Mouse (Mus musculus) midbrain, postnatal 0 days (tissue): Measurements from ENCODE around the gene Tssc4. TPM values are rescaled to one million over a fixed set of nuclear protein-coding genes. Genes with fewer than 3 reads are reported as not detected.

Experiments used
- ATAC-seq: fragments of 200-750 bp; cut with Nextera tagmentation; 2 replicates; pipeline ENCODE4 v1.8.0; 2017; ENCODE audit warnings: moderate number of reproducible peaks, mild to moderate bottlenecking, moderate TSS enrichment, moderate library complexity; ENCODE audit not compliant: low FRiP score
- DNase-seq: peaks from one replicate; pipeline ENCODE4 v3.0.0-alpha.2; 2015; ENCODE audit warnings: low spot score
- H3K27ac ChIP-seq: fragments of 300-500 bp; sonication (generic); 2 replicates; pipeline ENCODE4 v1.5.1; 2014; ENCODE audit warnings: low read depth, mild to moderate bottlenecking, low read length, mixed read lengths
- H3K27me3 ChIP-seq: fragments of 300-500 bp; sonication (generic); 2 replicates; pipeline ENCODE4 v1.6.1; 2014; ENCODE audit warnings: low read length, control low read depth, mixed read lengths; ENCODE audit not compliant: insufficient read depth
- H3K36me3 ChIP-seq: fragments of 300-500 bp; sonication (generic); 2 replicates; pipeline ENCODE4 v1.6.1; 2014; ENCODE audit warnings: low read length, control low read depth, mixed read lengths; ENCODE audit not compliant: insufficient read depth
- H3K4me1 ChIP-seq: fragments of 300-500 bp; sonication (generic); 2 replicates; pipeline ENCODE4 v1.6.1; 2014; ENCODE audit warnings: mild to moderate bottlenecking, control low read depth, antibody characterized with exemption, low read length, mixed read lengths; ENCODE audit not compliant: insufficient read depth
- H3K4me2 ChIP-seq: fragments of 300-500 bp; sonication (generic); 2 replicates; pipeline ENCODE4 v1.6.1; 2014; ENCODE audit warnings: low read depth, mild to moderate bottlenecking, low read length, mixed read lengths; ENCODE audit not compliant: poor library complexity, severe bottlenecking
- H3K4me3 ChIP-seq: fragments of 300-500 bp; sonication (generic); 2 replicates; pipeline ENCODE4 v1.5.1; 2014; ENCODE audit warnings: low read depth, mild to moderate bottlenecking, low read length, moderate library complexity
- H3K9ac ChIP-seq: fragments of 300-500 bp; sonication (generic); replicated peaks from 2 replicates; pipeline ENCODE4 v1.6.1; 2014; ENCODE audit warnings: mild to moderate bottlenecking, low read length, moderate library complexity, mixed read lengths; ENCODE audit not compliant: poor library complexity, severe bottlenecking
- H3K9me3 ChIP-seq: fragments of 300-500 bp; sonication (generic); 2 replicates; pipeline ENCODE4 v1.6.1; 2016; ENCODE audit warnings: low read length, control low read depth
- CTCF ChIP-seq: IDR thresholded peaks from 2 replicates; pipeline ENCODE4 v1.5.1; 2016; ENCODE audit warnings: antibody characterized with exemption, mild to moderate bottlenecking
- WGBS: fragments of 180-500 bp; shearing (Covaris S2); extraction: QIAGEN DNeasy Blood & Tissue Kit; methylation state at CpG from one replicate; pipeline ENCODE4 v1.1.7; 2014; 5-methylcytosine and 5-hydroxymethylcytosine counted together
- polyA plus RNA-seq: library from polyadenylated mRNA; unstranded; fragments of >200 nt; fragmentation: Nextera tagmentation; extraction: Ambion mirVana; gene quantifications from 2 replicates; pipeline ENCODE4 v1.2.1, GENCODE M21; 2015
- total RNA-seq: library from RNA; depleted of rRNA; stranded (reverse); fragments of >200 nt; gene quantifications from 2 replicates; pipeline ENCODE4 v1.2.3, GENCODE M21; 2014; rRNA removed

Tssc4 gene
- total and polyA plus RNA-seq, 2 experiments from 2014 or later = 92.4 to 103 TPM

DNA sequence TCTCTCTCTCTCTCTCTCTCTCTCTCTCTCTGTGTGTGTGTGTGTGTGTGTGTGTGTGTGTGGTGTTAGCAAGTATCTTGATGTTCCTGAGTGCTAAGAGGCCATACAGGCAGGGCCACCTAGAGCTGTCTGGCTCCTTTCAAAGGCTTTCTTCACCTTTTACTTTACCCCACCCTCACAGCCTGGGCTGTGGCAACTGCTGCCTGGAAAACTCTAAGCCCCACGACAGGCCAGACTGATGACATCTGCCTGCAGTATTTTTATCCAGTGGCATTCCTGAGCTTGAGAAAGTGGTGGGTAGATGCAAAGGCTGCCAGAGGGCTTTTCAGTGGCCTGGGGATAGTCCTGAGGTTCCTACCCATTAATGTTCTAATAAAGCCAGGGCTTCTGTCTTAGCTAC is 43.3 kb downstream of the Tssc4 start:
- no peak for ATAC-seq
- no peak overlapping the region for H3K4me2 ChIP-seq
- H3K36me3 ChIP-seq = no peaks in the 10 kb centered on the region
- H3K9ac ChIP-seq = no peak overlapping the region
- no peak overlapping the region for H3K4me3 ChIP-seq
- H3K9me3 ChIP-seq = no peaks in the 10 kb centered on the region
- DNase-seq = no peak
- no peak overlapping the region for H3K27ac ChIP-seq
- peaks cover under 1% of the 10 kb centered on the region; the same call in 1 of the 2 replicates for H3K4me1 ChIP-seq
- H3K27me3 ChIP-seq = peaks cover 19% of the 10 kb centered on the region
- WGBS = 40% methylated on average over 1 of the region's 1 CpGs
- no peak for TF ChIP-seq CTCF

DNA sequence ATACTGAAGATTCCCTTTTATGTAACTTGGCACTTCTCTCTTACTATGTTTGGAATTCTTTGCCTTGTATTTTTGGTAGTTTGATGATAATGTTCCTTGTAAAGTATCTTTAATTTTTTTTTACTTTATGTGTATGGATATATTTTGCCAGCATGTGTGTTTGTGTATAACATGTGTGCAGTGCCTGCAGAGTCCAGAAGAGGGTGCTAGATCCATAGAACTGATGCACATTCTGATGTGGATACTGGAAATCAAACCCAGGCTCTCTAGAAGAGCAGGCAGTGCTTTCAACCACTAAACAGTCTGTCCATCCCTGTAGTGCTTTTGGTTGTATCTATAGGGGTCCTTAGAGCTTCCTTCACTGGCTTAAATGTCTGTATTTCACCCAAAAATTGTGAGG is 45.7 kb downstream of the Tssc4 start:
- ATAC-seq = no peak
- Histone ChIP-seq H3K4me3 (no peak overlapping the region), H3K27me3 (no peaks in the 10 kb centered on the region), H3K4me2 (no peak overlapping the region), H3K9ac (no peak overlapping the region), H3K36me3 (no peaks in the 10 kb centered on the region), H3K27ac (no peak overlapping the region), H3K4me1 (no peaks in the 10 kb centered on the region), H3K9me3 (no peaks in the 10 kb centered on the region)
- TF ChIP-seq CTCF = no peak
- DNase-seq = no peak

DNA sequence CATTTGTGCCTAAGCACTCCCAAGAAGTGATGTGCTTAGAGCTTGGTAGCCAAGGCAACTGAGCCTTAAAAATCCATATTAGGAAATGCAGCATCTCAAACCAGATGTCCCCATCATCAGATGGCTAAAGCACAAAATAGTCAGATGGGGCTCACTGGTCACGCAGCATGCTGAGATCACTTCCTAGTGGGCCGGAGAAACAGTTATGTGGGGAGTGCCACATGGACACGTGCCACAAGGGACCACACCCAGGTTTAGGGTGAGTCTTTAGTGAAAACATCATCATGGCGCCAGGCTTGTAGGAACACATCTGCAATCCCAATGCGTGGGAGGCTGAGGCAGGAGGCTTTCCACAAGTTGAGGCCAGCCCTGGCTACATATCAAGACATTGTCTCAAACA is 47.5 kb downstream of the Tssc4 start:
- ATAC-seq (no peak), DNase-seq (no peak)
- Histone ChIP-seq H3K36me3 (no peaks in the 10 kb centered on the region), H3K4me1 (no peaks in the 10 kb centered on the region), H3K4me2 (no peak overlapping the region), H3K9me3 (no peaks in the 10 kb centered on the region), H3K27me3 (no peaks in the 10 kb centered on the region), H3K27ac (no peak overlapping the region), H3K4me3 (no peak overlapping the region), H3K9ac (no peak overlapping the region)
- TF ChIP-seq CTCF = no peak
- 85% methylated on average over 5 of the region's 5 CpGs for WGBS

DNA sequence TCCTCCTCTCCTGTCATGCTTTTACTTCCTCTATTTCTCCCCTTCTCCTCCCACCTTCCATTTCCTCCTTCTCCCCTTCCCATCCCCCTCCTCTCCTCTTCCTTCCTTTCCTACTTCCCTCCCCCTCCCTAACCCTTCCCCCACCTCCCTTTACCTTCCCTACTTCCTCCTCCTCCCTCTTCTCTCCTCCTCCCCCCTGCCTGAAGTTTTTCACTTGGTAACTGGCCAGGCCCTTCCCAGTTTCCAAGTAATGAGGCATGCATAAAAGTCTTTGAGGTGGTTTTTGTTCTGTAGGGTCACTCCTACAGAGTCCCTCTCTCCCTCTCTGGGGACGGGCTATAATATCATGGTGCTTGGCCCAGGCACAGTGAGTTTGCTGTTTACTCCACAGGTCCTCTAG is 50.4 kb downstream of the Tssc4 start:
- H3K9ac ChIP-seq = no peak overlapping the region
- H3K4me3 ChIP-seq = no peak overlapping the region
- H3K4me1 ChIP-seq = no peaks in the 10 kb centered on the region
- no peak overlapping the region for H3K27ac ChIP-seq
- no peak overlapping the region for H3K4me2 ChIP-seq
- no peaks in the 10 kb centered on the region for H3K27me3 ChIP-seq
- no peaks in the 10 kb centered on the region for H3K9me3 ChIP-seq
- no peaks in the 10 kb centered on the region for H3K36me3 ChIP-seq
- DNase-seq (no peak), ATAC-seq (no peak)
- no peak for TF ChIP-seq CTCF
- WGBS = 13% methylated on average over 1 of the region's 1 CpGs

DNA sequence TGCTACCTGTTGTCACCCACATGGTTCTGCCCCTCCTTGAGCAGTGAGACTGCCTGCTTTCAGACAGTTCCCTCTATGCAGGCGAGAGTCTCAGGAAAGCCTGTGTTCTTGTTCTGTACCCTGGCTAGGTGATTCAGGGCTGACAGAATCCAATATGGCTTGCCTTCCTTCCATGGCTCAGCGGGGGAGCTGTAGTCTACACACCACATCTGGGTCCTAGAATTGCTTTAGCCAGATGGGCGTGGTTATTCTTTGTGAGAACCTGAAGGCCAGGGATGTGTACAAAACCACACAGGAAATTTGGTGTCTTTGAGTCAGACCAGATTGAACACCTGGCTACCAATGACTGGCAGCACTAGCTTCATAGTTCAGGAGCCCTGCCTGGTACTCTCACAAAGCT is 50.8 kb downstream of the Tssc4 start:
- DNase-seq (no peak), ATAC-seq (no peak)
- Histone ChIP-seq H3K4me2 (no peak overlapping the region), H3K4me3 (no peak overlapping the region), H3K27me3 (no peaks in the 10 kb centered on the region), H3K9me3 (no peaks in the 10 kb centered on the region), H3K27ac (no peak overlapping the region), H3K4me1 (no peaks in the 10 kb centered on the region), H3K9ac (no peak overlapping the region), H3K36me3 (no peaks in the 10 kb centered on the region)
- 83% methylated on average over 3 of the region's 3 CpGs for WGBS
- no peak for TF ChIP-seq CTCF

Other genes starting within 250 kb of the Tssc4 start
- gene Th, start 138.1 kb upstream of the Tssc4 start, total RNA-seq = 23.8 and 27.1 TPM in 2 replicates
- 26.2 and 35.0 TPM in 2 replicates for gene Th, start 138.1 kb upstream of the Tssc4 start, polyA plus RNA-seq
- gene Ascl2, start 100.0 kb upstream of the Tssc4 start, total RNA-seq = 1.1 TPM in 1 of 2 replicates, not detected in the other
- 0.43 and 0.50 TPM in 2 replicates for gene Ascl2, start 100.0 kb upstream of the Tssc4 start, polyA plus RNA-seq
- 0.19 and 0.38 TPM in 2 replicates for gene Tspan32, start 64.2 kb upstream of the Tssc4 start, total RNA-seq
- gene Tspan32, start 64.2 kb upstream of the Tssc4 start, polyA plus RNA-seq = 0.37 and 0.38 TPM in 2 replicates
- gene Cd81, start 16.5 kb upstream of the Tssc4 start, total RNA-seq = 454 and 542 TPM in 2 replicates
- gene Cd81, start 16.5 kb upstream of the Tssc4 start, polyA plus RNA-seq = 511 and 569 TPM in 2 replicates
- gene Trpm5, start 25.4 kb downstream of the Tssc4 start, total RNA-seq = 1.3 and 1.7 TPM in 2 replicates
- 0.94 and 1.6 TPM in 2 replicates for gene Trpm5, start 25.4 kb downstream of the Tssc4 start, polyA plus RNA-seq
- 0.44 and 1.4 TPM in 2 replicates for gene Kcnq1, start 37.1 kb downstream of the Tssc4 start, total RNA-seq
- gene Kcnq1, start 37.1 kb downstream of the Tssc4 start, polyA plus RNA-seq = 0.87 and 1.2 TPM in 2 replicates